Mouse (Mus musculus): ENCODE measurements around the gene Tbr1. TPM values are rescaled to one million over a fixed set of nuclear protein-coding genes. Genes with fewer than 3 reads are reported as not detected.

The Tbr1 gene
- polyA plus RNA-seq, 2 experiments = 0.36 to 0.70 TPM

GRCm38 (mm10) chr2:61804382-61804840 is 1.7 kb downstream of the Tbr1 start:
- H3K9me3 ChIP-seq (ENCODE audit: control insufficient read depth, low read length) = no peaks in the 10 kb centered on the region
- H3K9ac ChIP-seq (ENCODE audit: low read depth, low read length, severe bottlenecking) = no peak overlapping the region
- ATAC-seq (ENCODE audit: low FRiP score, low read depth) (no peak), DNase-seq (ENCODE audit: low spot score) (no peak)
- H3K36me3 ChIP-seq (ENCODE audit: control insufficient read depth, insufficient read depth, low read length) = no peaks in the 10 kb centered on the region
- H3K27ac ChIP-seq (replicated peaks; ENCODE audit: low read depth, low read length) = no peak overlapping the region
- no peak for TF ChIP-seq POLR2A (IDR thresholded peaks at IDR 0.05; ENCODE audit: borderline replicate concordance, extremely low read depth, insufficient read depth, insufficient read length)
- peaks cover 65% of the 10 kb centered on the region for H3K27me3 ChIP-seq (ENCODE audit: control insufficient read depth, insufficient read depth, low read length)
- peaks cover 10% of the 10 kb centered on the region for H3K4me1 ChIP-seq (ENCODE audit: control insufficient read depth, insufficient read depth, low read length)
- WGBS = 2% methylated on average over 10 of the region's 10 CpGs
- H3K4me3 ChIP-seq (replicated peaks; ENCODE audit: low read length) = no peak overlapping the region
- H3K4me2 ChIP-seq (replicated peaks; ENCODE audit: low read depth, low read length, severe bottlenecking) = no peak overlapping the region

GRCm38 (mm10) chr2:61804841-61805540 is 2.3 kb downstream of the Tbr1 start:
- no peak overlapping the region for H3K27ac ChIP-seq (replicated peaks; ENCODE audit: low read depth, low read length)
- peaks cover 10% of the 10 kb centered on the region for H3K4me1 ChIP-seq (ENCODE audit: control insufficient read depth, insufficient read depth, low read length)
- no peak for TF ChIP-seq POLR2A (IDR thresholded peaks at IDR 0.05; ENCODE audit: borderline replicate concordance, extremely low read depth, insufficient read depth, insufficient read length)
- H3K36me3 ChIP-seq (ENCODE audit: control insufficient read depth, insufficient read depth, low read length) = no peaks in the 10 kb centered on the region
- no peak for DNase-seq (ENCODE audit: low spot score)
- H3K9ac ChIP-seq (ENCODE audit: low read depth, low read length, severe bottlenecking) = no peak overlapping the region
- no peaks in the 10 kb centered on the region for H3K9me3 ChIP-seq (ENCODE audit: control insufficient read depth, low read length)
- 1% methylated on average over 38 of the region's 39 CpGs for WGBS
- peak; percentile 36; the same call in 1 of the 2 replicates for ATAC-seq (ENCODE audit: low FRiP score, low read depth)
- peaks cover 71% of the 10 kb centered on the region for H3K27me3 ChIP-seq (ENCODE audit: control insufficient read depth, insufficient read depth, low read length)
- peak overlapping the region; percentile 13 for H3K4me3 ChIP-seq (replicated peaks; ENCODE audit: low read length)
- H3K4me2 ChIP-seq (replicated peaks; ENCODE audit: low read depth, low read length, severe bottlenecking) = peak overlapping the region; percentile 26; the same call in 1 of the 2 replicates

- ATAC-seq (ENCODE audit: low FRiP score, low read depth) (0 out of 2 replicates have a peak, but pooled peaks have one; percentile 31), DNase-seq (ENCODE audit: low spot score) (no peak)
- peaks cover 10% of the 10 kb centered on the region for H3K4me1 ChIP-seq (ENCODE audit: control insufficient read depth, insufficient read depth, low read length)
- H3K36me3 ChIP-seq (ENCODE audit: control insufficient read depth, insufficient read depth, low read length) = no peaks in the 10 kb centered on the region
- H3K4me3 ChIP-seq (replicated peaks; ENCODE audit: low read length) = peak overlapping the region; percentile 13
- H3K9ac ChIP-seq (ENCODE audit: low read depth, low read length, severe bottlenecking) = no peak overlapping the region
- peaks cover 78% of the 10 kb centered on the region for H3K27me3 ChIP-seq (ENCODE audit: control insufficient read depth, insufficient read depth, low read length)
- no peak for TF ChIP-seq POLR2A (IDR thresholded peaks at IDR 0.05; ENCODE audit: borderline replicate concordance, extremely low read depth, insufficient read depth, insufficient read length)
- H3K27ac ChIP-seq (replicated peaks; ENCODE audit: low read depth, low read length) = no peak overlapping the region
- WGBS = under 1% methylated on average over 38 of the region's 39 CpGs
- no peaks in the 10 kb centered on the region for H3K9me3 ChIP-seq (ENCODE audit: control insufficient read depth, low read length)
- H3K4me2 ChIP-seq (replicated peaks; ENCODE audit: low read depth, low read length, severe bottlenecking) = peak overlapping the region; percentile 26; the same call in 1 of the 2 replicates
Measured at GRCm38 (mm10) chr2:61805541-61806345, 3.0 kb downstream of the Tbr1 start.

GRCm38 (mm10) chr2:61806346-61806825 is 3.7 kb downstream of the Tbr1 start:
- DNase-seq (ENCODE audit: low spot score) = no peak
- WGBS = 0% methylated on average over 3 of the region's 3 CpGs
- H3K27me3 ChIP-seq (ENCODE audit: control insufficient read depth, insufficient read depth, low read length) = peaks cover 85% of the 10 kb centered on the region
- peaks cover 10% of the 10 kb centered on the region for H3K4me1 ChIP-seq (ENCODE audit: control insufficient read depth, insufficient read depth, low read length)
- no peak overlapping the region for H3K9ac ChIP-seq (ENCODE audit: low read depth, low read length, severe bottlenecking)
- ATAC-seq (ENCODE audit: low FRiP score, low read depth) = no peak
- no peak for TF ChIP-seq POLR2A (IDR thresholded peaks at IDR 0.05; ENCODE audit: borderline replicate concordance, extremely low read depth, insufficient read depth, insufficient read length)
- no peak overlapping the region for H3K4me3 ChIP-seq (replicated peaks; ENCODE audit: low read length)
- no peak overlapping the region for H3K4me2 ChIP-seq (replicated peaks; ENCODE audit: low read depth, low read length, severe bottlenecking)
- H3K36me3 ChIP-seq (ENCODE audit: control insufficient read depth, insufficient read depth, low read length) = no peaks in the 10 kb centered on the region
- no peak overlapping the region for H3K27ac ChIP-seq (replicated peaks; ENCODE audit: low read depth, low read length)
- H3K9me3 ChIP-seq (ENCODE audit: control insufficient read depth, low read length) = no peaks in the 10 kb centered on the region

GRCm38 (mm10) chr2:61807151-61807550 is 4.4 kb downstream of the Tbr1 start:
- H3K4me1 ChIP-seq (ENCODE audit: control insufficient read depth, insufficient read depth, low read length) = peaks cover 10% of the 10 kb centered on the region
- WGBS = under 1% methylated on average over 22 of the region's 22 CpGs
- H3K9me3 ChIP-seq (ENCODE audit: control insufficient read depth, low read length) = no peaks in the 10 kb centered on the region
- no peak overlapping the region for H3K27ac ChIP-seq (replicated peaks; ENCODE audit: low read depth, low read length)
- ATAC-seq (ENCODE audit: low FRiP score, low read depth) (no peak), DNase-seq (ENCODE audit: low spot score) (no peak)
- TF ChIP-seq POLR2A (IDR thresholded peaks at IDR 0.05; ENCODE audit: borderline replicate concordance, extremely low read depth, insufficient read depth, insufficient read length) = no peak
- H3K36me3 ChIP-seq (ENCODE audit: control insufficient read depth, insufficient read depth, low read length) = no peaks in the 10 kb centered on the region
- peak overlapping the region; percentile 29; the same call in 1 of the 2 replicates for H3K4me2 ChIP-seq (replicated peaks; ENCODE audit: low read depth, low read length, severe bottlenecking)
- H3K4me3 ChIP-seq (replicated peaks; ENCODE audit: low read length) = peak overlapping the region; percentile 16
- peaks cover 91% of the 10 kb centered on the region for H3K27me3 ChIP-seq (ENCODE audit: control insufficient read depth, insufficient read depth, low read length)
- H3K9ac ChIP-seq (ENCODE audit: low read depth, low read length, severe bottlenecking) = peak overlapping the region; percentile 16; the same call in 1 of the 2 replicates

All from limb, embryonic 14.5 days (tissue).